Mouse (Mus musculus): ENCODE results near the gene Wnt10b. TPM values are rescaled to one million over a fixed set of nuclear protein-coding genes. Genes with fewer than 3 reads are reported as not detected.
A peak's percentile ranks its signal among the peaks of the same experiment; 100 is the strongest.
"Not testable (repeated sequence)": the region's sequence is repeated elsewhere in the genome, so short reads cannot be mapped to it uniquely, and the experiment has no call there.

The Wnt10b gene
- polyA plus RNA-seq, 1 experiment, result 14.5 TPM

GRCm38 (mm10) chr15:98818171-98818570, 40.2 kb upstream of the Wnt10b start:
- peaks cover 73% of the 10 kb centered on the region for H3K36me3 ChIP-seq (ENCODE audit: control insufficient read depth, insufficient read depth)
- no peaks in the 10 kb centered on the region for H3K79me2 ChIP-seq (ENCODE audit: control insufficient read depth, insufficient read depth)
- no peak overlapping the region for H3ac ChIP-seq (ENCODE audit: control insufficient read depth, insufficient read length, low read depth)
- H3K79me3 ChIP-seq (ENCODE audit: low read depth), result no peaks in the 10 kb centered on the region
- TF ChIP-seq CEBPB (IDR thresholded peaks at IDR 0.05; ENCODE audit: low read depth) (no peak), CTCF (IDR thresholded peaks at IDR 0.05; ENCODE audit: control insufficient read depth, insufficient read depth, insufficient read length) (no peak), FOSL1 (IDR thresholded peaks at IDR 0.05; ENCODE audit: insufficient read depth, low read length, poor library complexity, severe bottlenecking) (no peak), MYOG (IDR thresholded peaks at IDR 0.05; ENCODE audit: control insufficient read depth, extremely low read depth, insufficient read length) (no peak), USF1 (IDR thresholded peaks at IDR 0.05; ENCODE audit: low read depth) (no peak), MYOD1 (IDR thresholded peaks at IDR 0.05; ENCODE audit: control insufficient read depth, insufficient read length, low read depth) (no peak), MAX (IDR thresholded peaks at IDR 0.05) (no peak)
- no peaks in the 10 kb centered on the region for H3K27me3 ChIP-seq (ENCODE audit: control insufficient read depth, insufficient read depth, insufficient read length)
- H3K4me3 ChIP-seq (ENCODE audit: insufficient read depth, poor library complexity, severe bottlenecking), result no peak overlapping the region

GRCm38 (mm10) chr15:98812741-98813424, 34.9 kb upstream of the Wnt10b start:
- H3K79me2 ChIP-seq (ENCODE audit: control insufficient read depth, insufficient read depth), result no peaks in the 10 kb centered on the region
- no peaks in the 10 kb centered on the region for H3K79me3 ChIP-seq (ENCODE audit: low read depth)
- peaks cover 58% of the 10 kb centered on the region for H3K36me3 ChIP-seq (ENCODE audit: control insufficient read depth, insufficient read depth)
- H3ac ChIP-seq (ENCODE audit: control insufficient read depth, insufficient read length, low read depth), result no peak overlapping the region
- TF ChIP-seq CEBPB (IDR thresholded peaks at IDR 0.05; ENCODE audit: low read depth), result no peak
- TF ChIP-seq CTCF (IDR thresholded peaks at IDR 0.05; ENCODE audit: control insufficient read depth, insufficient read depth, insufficient read length), result no peak
- TF ChIP-seq MYOG (IDR thresholded peaks at IDR 0.05; ENCODE audit: control insufficient read depth, extremely low read depth, insufficient read length), result no peak
- no peak for TF ChIP-seq MAX (IDR thresholded peaks at IDR 0.05)
- no peak overlapping the region for H3K4me3 ChIP-seq (ENCODE audit: insufficient read depth, poor library complexity, severe bottlenecking)
- H3K27me3 ChIP-seq (ENCODE audit: control insufficient read depth, insufficient read depth, insufficient read length), result no peaks in the 10 kb centered on the region

- H3K36me3 ChIP-seq (ENCODE audit: control insufficient read depth, insufficient read depth), result peaks cover 41% of the 10 kb centered on the region
- H3K4me3 ChIP-seq (ENCODE audit: insufficient read depth, poor library complexity, severe bottlenecking), result not testable (repeated sequence)
Measured at GRCm38 (mm10) chr15:98810212-98810611, 32.3 kb upstream of the Wnt10b start.

GRCm38 (mm10) chr15:98809390-98809789, 31.4 kb upstream of the Wnt10b start, which contains the start of gene Ddn:
Gene Ddn (minus strand): TSS chr15:98809490.
- H3K79me2 ChIP-seq (ENCODE audit: control insufficient read depth, insufficient read depth), result no peaks in the 10 kb centered on the region
- peaks cover 34% of the 10 kb centered on the region for H3K36me3 ChIP-seq (ENCODE audit: control insufficient read depth, insufficient read depth)
- no peaks in the 10 kb centered on the region for H3K79me3 ChIP-seq (ENCODE audit: low read depth)
- no peak within 1 kb of the TSS for H3K4me3 ChIP-seq (ENCODE audit: insufficient read depth, poor library complexity, severe bottlenecking)
- H3ac ChIP-seq (ENCODE audit: control insufficient read depth, insufficient read length, low read depth), result no peak within 1 kb of the TSS
- no peaks in the 10 kb centered on the region for H3K27me3 ChIP-seq (ENCODE audit: control insufficient read depth, insufficient read depth, insufficient read length)
- TF ChIP-seq FOSL1 (IDR thresholded peaks at IDR 0.05; ENCODE audit: insufficient read depth, low read length, poor library complexity, severe bottlenecking) (no peak), MYOD1 (IDR thresholded peaks at IDR 0.05; ENCODE audit: control insufficient read depth, insufficient read length, low read depth) (no peak), MYOG (IDR thresholded peaks at IDR 0.05; ENCODE audit: control insufficient read depth, extremely low read depth, insufficient read length) (no peak), CEBPB (IDR thresholded peaks at IDR 0.05; ENCODE audit: low read depth) (no peak)

More at GRCm38 (mm10) chr15:98810212-98810611, 32.3 kb upstream of the Wnt10b start:
- H3K79me2 ChIP-seq (ENCODE audit: control insufficient read depth, insufficient read depth); H3K27me3 ChIP-seq (ENCODE audit: control insufficient read depth, insufficient read depth, insufficient read length); H3K79me3 ChIP-seq (ENCODE audit: low read depth); H3ac ChIP-seq (ENCODE audit: control insufficient read depth, insufficient read length, low read depth): not testable (repeated sequence)

- Histone ChIP-seq H3K36me3 (ENCODE audit: control insufficient read depth, insufficient read depth) (peaks cover 27% of the 10 kb centered on the region), H3K4me3 (ENCODE audit: insufficient read depth, poor library complexity, severe bottlenecking) (no peak overlapping the region), H3K27me3 (ENCODE audit: control insufficient read depth, insufficient read depth, insufficient read length) (no peaks in the 10 kb centered on the region), H3K79me2 (ENCODE audit: control insufficient read depth, insufficient read depth) (no peaks in the 10 kb centered on the region), H3ac (ENCODE audit: control insufficient read depth, insufficient read length, low read depth) (no peak overlapping the region), H3K79me3 (ENCODE audit: low read depth) (no peaks in the 10 kb centered on the region)
- TF ChIP-seq USF1 (IDR thresholded peaks at IDR 0.05; ENCODE audit: low read depth) (no peak), MAX (IDR thresholded peaks at IDR 0.05) (no peak), CTCF (IDR thresholded peaks at IDR 0.05; ENCODE audit: control insufficient read depth, insufficient read depth, insufficient read length) (no peak), CEBPB (IDR thresholded peaks at IDR 0.05; ENCODE audit: low read depth) (no peak), MYOG (IDR thresholded peaks at IDR 0.05; ENCODE audit: control insufficient read depth, extremely low read depth, insufficient read length) (no peak), FOSL1 (IDR thresholded peaks at IDR 0.05; ENCODE audit: insufficient read depth, low read length, poor library complexity, severe bottlenecking) (no peak), MYOD1 (IDR thresholded peaks at IDR 0.05; ENCODE audit: control insufficient read depth, insufficient read length, low read depth) (no peak)
Measured at GRCm38 (mm10) chr15:98808651-98809134, 30.7 kb upstream of the Wnt10b start.

GRCm38 (mm10) chr15:98807895-98808650, 30.1 kb upstream of the Wnt10b start:
- TF ChIP-seq MYOD1 (IDR thresholded peaks at IDR 0.05; ENCODE audit: control insufficient read depth, insufficient read length, low read depth) (no peak), CEBPB (IDR thresholded peaks at IDR 0.05; ENCODE audit: low read depth) (no peak), CTCF (IDR thresholded peaks at IDR 0.05; ENCODE audit: control insufficient read depth, insufficient read depth, insufficient read length) (no peak), FOSL1 (IDR thresholded peaks at IDR 0.05; ENCODE audit: insufficient read depth, low read length, poor library complexity, severe bottlenecking) (no peak), USF1 (IDR thresholded peaks at IDR 0.05; ENCODE audit: low read depth) (no peak), MYOG (IDR thresholded peaks at IDR 0.05; ENCODE audit: control insufficient read depth, extremely low read depth, insufficient read length) (no peak), MAX (IDR thresholded peaks at IDR 0.05) (no peak)
- no peaks in the 10 kb centered on the region for H3K27me3 ChIP-seq (ENCODE audit: control insufficient read depth, insufficient read depth, insufficient read length)
- peaks cover 20% of the 10 kb centered on the region for H3K36me3 ChIP-seq (ENCODE audit: control insufficient read depth, insufficient read depth)
- peak overlapping the region; percentile 2 for H3ac ChIP-seq (ENCODE audit: control insufficient read depth, insufficient read length, low read depth)
- no peak overlapping the region for H3K4me3 ChIP-seq (ENCODE audit: insufficient read depth, poor library complexity, severe bottlenecking)
- H3K79me3 ChIP-seq (ENCODE audit: low read depth), result no peaks in the 10 kb centered on the region
- H3K79me2 ChIP-seq (ENCODE audit: control insufficient read depth, insufficient read depth), result no peaks in the 10 kb centered on the region
